Mouse (Mus musculus) liver, postnatal 0 days (tissue): ENCODE results near the gene Golt1a. TPM values are rescaled to one million over a fixed set of nuclear protein-coding genes. Genes with fewer than 3 reads are reported as not detected.

ENCODE experiments used
- ATAC-seq: fragments of 200-750 bp; cut with Nextera tagmentation; 2 replicates; pipeline ENCODE4 v1.8.0; 2017; ENCODE audit warnings: mild to moderate bottlenecking, moderate library complexity
- DNase-seq: peaks from one replicate; pipeline ENCODE4 v3.0.0-alpha.2; 2016
- H3K27ac ChIP-seq: fragments of 300-500 bp; sonication (generic); 2 replicates; pipeline ENCODE4 v1.5.1; 2014; ENCODE audit warnings: antibody characterized with exemption, moderate library complexity, mild to moderate bottlenecking, low read depth
- H3K27me3 ChIP-seq: fragments of 300-500 bp; sonication (generic); 2 replicates; pipeline ENCODE4 v1.6.1; 2014; ENCODE audit warnings: low read length, control low read depth, mixed read lengths; ENCODE audit not compliant: insufficient read depth
- H3K36me3 ChIP-seq: fragments of 300-500 bp; sonication (generic); replicated peaks from 2 replicates; pipeline ENCODE4 v1.6.1; 2014; ENCODE audit warnings: mild to moderate bottlenecking, control low read depth, low read length, moderate library complexity, mixed read lengths; ENCODE audit not compliant: insufficient read depth
- H3K4me1 ChIP-seq: fragments of 300-500 bp; sonication (generic); 2 replicates; pipeline ENCODE4 v1.6.1; 2014; ENCODE audit warnings: antibody characterized with exemption, mild to moderate bottlenecking, control low read depth; ENCODE audit not compliant: insufficient read depth
- H3K4me2 ChIP-seq: fragments of 300-500 bp; sonication (generic); 2 replicates; pipeline ENCODE4 v1.6.1; 2014; ENCODE audit warnings: low read depth, mild to moderate bottlenecking, low read length, moderate library complexity, mixed read lengths
- H3K4me3 ChIP-seq: fragments of 300-500 bp; sonication (generic); 2 replicates; pipeline ENCODE4 v1.5.1; 2014; ENCODE audit warnings: low read depth, low read length
- H3K9ac ChIP-seq: fragments of 300-500 bp; sonication (generic); replicated peaks from 2 replicates; pipeline ENCODE4 v1.6.1; 2014; ENCODE audit warnings: mild to moderate bottlenecking, moderate library complexity
- H3K9me3 ChIP-seq: fragments of 300-500 bp; sonication (generic); 2 replicates; pipeline ENCODE4 v1.6.1; 2016; ENCODE audit warnings: mild to moderate bottlenecking, control low read depth, low read length, mixed read lengths
- CTCF ChIP-seq: sonication (generic); IDR thresholded peaks from 2 replicates; pipeline ENCODE4 v1.5.1; 2016; ENCODE audit warnings: antibody characterized with exemption, low read depth
- EP300 ChIP-seq: IDR thresholded peaks from 2 replicates; pipeline ENCODE4 v1.6.1; 2016; ENCODE audit warnings: antibody characterized with exemption, low read depth, mild to moderate bottlenecking
- WGBS: fragments of 180-500 bp; shearing (Covaris S2); extraction: QIAGEN DNeasy Blood & Tissue Kit; methylation state at CpG from one replicate; pipeline ENCODE4 v1.1.7; 2014; ENCODE audit not compliant: insufficient replicate concordance; 5-methylcytosine and 5-hydroxymethylcytosine counted together
- polyA plus RNA-seq: library from polyadenylated mRNA; unstranded; fragments of >200 nt; fragmentation: Nextera tagmentation; extraction: Ambion mirVana; gene quantifications from 2 replicates; pipeline ENCODE4 v1.2.1, GENCODE M21; 2015

The Golt1a gene
- polyA plus RNA-seq, 1 experiment from 2014 or later = 30.8 TPM

GRCm38 (mm10) chr1:133371431-133371830 is 61.8 kb downstream of the Golt1a start:
- TF ChIP-seq EP300 (no peak), CTCF (no peak)
- no peak overlapping the region for H3K4me2 ChIP-seq
- H3K27me3 ChIP-seq = no peaks in the 10 kb centered on the region
- H3K4me3 ChIP-seq = no peak overlapping the region
- WGBS = 54% methylated on average over 6 of the region's 6 CpGs
- H3K27ac ChIP-seq = peak overlapping the region; percentile 96
- H3K9me3 ChIP-seq = no peaks in the 10 kb centered on the region
- no peaks in the 10 kb centered on the region for H3K36me3 ChIP-seq
- 0 out of 2 replicates have a peak overlapping the region, but pooled peaks have one; percentile 21 for H3K9ac ChIP-seq
- peaks cover 26% of the 10 kb centered on the region for H3K4me1 ChIP-seq
- ATAC-seq (no peak), DNase-seq (no peak)

DNA sequence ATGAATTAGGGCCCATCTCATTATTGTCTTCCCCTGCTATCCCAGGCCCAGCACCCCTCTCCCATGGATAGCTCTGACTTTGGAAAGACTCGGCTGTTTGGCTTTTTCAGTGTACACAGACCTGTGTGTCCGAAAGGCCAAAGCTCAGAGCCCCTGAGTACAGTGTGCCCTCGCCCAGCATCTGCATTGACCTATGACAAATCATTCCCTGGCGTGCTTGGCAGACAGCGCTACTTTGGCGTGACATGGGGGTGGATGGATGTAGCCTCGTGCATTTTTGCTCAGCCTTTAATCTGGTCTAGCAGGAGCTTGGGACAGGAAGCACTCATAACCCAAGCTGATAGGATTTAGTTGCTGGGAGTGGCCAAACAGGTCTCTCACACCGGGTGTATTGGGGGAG is 62.5 kb downstream of the Golt1a start:
- H3K4me2 ChIP-seq = no peak overlapping the region
- H3K27me3 ChIP-seq = no peaks in the 10 kb centered on the region
- peaks cover 2% of the 10 kb centered on the region; the same call in 1 of the 2 replicates for H3K36me3 ChIP-seq
- H3K27ac ChIP-seq = peak overlapping the region; percentile 96
- ATAC-seq (peak; percentile 81), DNase-seq (peak; percentile 72)
- H3K9ac ChIP-seq = no peak overlapping the region
- TF ChIP-seq CTCF (no peak), EP300 (peak; percentile 65)
- no peaks in the 10 kb centered on the region for H3K9me3 ChIP-seq
- WGBS = 41% methylated on average over 8 of the region's 8 CpGs
- H3K4me3 ChIP-seq = no peak overlapping the region
- H3K4me1 ChIP-seq = peaks cover 25% of the 10 kb centered on the region

Other genes starting within 250 kb of the Golt1a start
- 24.3 and 27.0 TPM in 2 replicates for gene Ppp1r15b, start 178.7 kb upstream of the Golt1a start, polyA plus RNA-seq
- gene Plekha6, start 145.6 kb upstream of the Golt1a start, polyA plus RNA-seq = 3.8 and 4.0 TPM in 2 replicates
- not detected in 2 replicates for gene Kiss1, start 12.1 kb downstream of the Golt1a start, polyA plus RNA-seq
- gene Ren1, start 40.7 kb downstream of the Golt1a start, polyA plus RNA-seq = 0.64 and 0.88 TPM in 2 replicates
- gene Etnk2, start 53.8 kb downstream of the Golt1a start, polyA plus RNA-seq = 39.5 and 39.6 TPM in 2 replicates
- 1.3 and 1.9 TPM in 2 replicates for gene Sox13, start 114.6 kb downstream of the Golt1a start, polyA plus RNA-seq